Mouse (Mus musculus) left cerebral cortex, postnatal 14 days (tissue): ENCODE data around the gene Stx12. TPM values are rescaled to one million over a fixed set of nuclear protein-coding genes. Genes with fewer than 3 reads are reported as not detected.

Source experiments
- DNase-seq, 2 experiments: peaks; one replicate each; pipeline ENCODE4 v3.0.0; 2021 to 2022; ENCODE audit warnings: low spot score in 2 of 2, mixed read lengths in 1 of 2
- intact Hi-C: fragments of 180-260 bp; cut with DNase I; formaldehyde crosslinking; loops from one replicate; pipeline ENCODE4 v1.15.1; 2025
- total RNA-seq, 2 experiments: library from RNA; stranded (reverse); gene quantifications; 2 replicates each; pipeline ENCODE4 v1.2.3; 2021

The Stx12 gene
- total RNA-seq, 2 experiments from 2014 or later = 96.2 to 104 TPM

DNA sequence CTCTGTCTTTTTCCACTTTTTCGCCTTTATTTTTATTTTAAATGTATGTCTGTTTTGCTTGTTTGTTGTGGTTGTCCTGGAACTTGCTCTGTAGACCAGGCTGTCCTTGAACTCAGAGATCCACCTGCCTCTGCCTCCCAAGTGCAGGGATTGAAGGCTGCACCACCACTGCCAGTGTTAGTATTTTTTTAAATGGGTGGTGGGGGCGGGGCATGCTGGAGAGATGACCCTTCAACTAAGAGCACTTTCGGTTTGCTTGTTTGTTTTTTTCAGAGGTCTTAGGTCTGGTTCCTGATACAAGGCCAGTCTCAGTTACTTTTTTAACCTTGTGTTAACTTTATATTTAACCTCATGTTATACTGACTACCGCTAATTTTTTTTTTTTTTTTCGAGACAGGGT, 79.2 kb downstream of the Stx12 start:
- intact Hi-C loops = no loop called here
- no peak for DNase-seq

- DNase-seq = no peak
- intact Hi-C loops = no loop called here
Measured at GRCm38 (mm10) chr4:132804331-132804730, 80.0 kb downstream of the Stx12 start.

GRCm38 (mm10) chr4:132803876-132804275, 80.4 kb downstream of the Stx12 start:
- no peak for DNase-seq
- intact Hi-C loops = no loop called here

Other genes starting within 250 kb of the Stx12 start
- gene Eya3, start 245.5 kb downstream of the Stx12 start, total RNA-seq = 10 to 100 TPM; 26.6 to 29.4 TPM
- gene Xkr8, start 152.0 kb downstream of the Stx12 start, total RNA-seq = 1 to 10 TPM; 1.9 to 3.8 TPM
- gene Smpdl3b, start 127.3 kb downstream of the Stx12 start, total RNA-seq = 1 to 10 TPM; 2.2 to 2.9 TPM
- 10 to 100 TPM; 12.1 to 13.3 TPM for gene Rpa2, start 116.2 kb downstream of the Stx12 start, total RNA-seq
- under 1 TPM; 0.90 to 0.97 TPM for gene Themis2, start 88.1 kb downstream of the Stx12 start, total RNA-seq
- 10 to 100 TPM; 41.8 to 43.1 TPM for gene Ppp1r8, start 41.3 kb downstream of the Stx12 start, total RNA-seq
- gene Fam76a, start 38.0 kb upstream of the Stx12 start, total RNA-seq = 10 to 100 TPM; 34.7 to 38.6 TPM
- not detected for gene Fgr, start 89.6 kb upstream of the Stx12 start, total RNA-seq
- 10 to 100 TPM; 78.4 to 81.6 TPM for gene Ahdc1, start 126.8 kb upstream of the Stx12 start, total RNA-seq
- gene Wasf2, start 246.0 kb upstream of the Stx12 start, total RNA-seq = 10 to 100 TPM; 27.3 to 34.8 TPM